Mouse (Mus musculus): ENCODE measurements around the gene Cldn7. TPM values are rescaled to one million over a fixed set of nuclear protein-coding genes. Genes with fewer than 3 reads are reported as not detected.
A peak's percentile ranks its signal among the peaks of the same experiment; 100 is the strongest.
"Not testable (repeated sequence)": the region's sequence is repeated elsewhere in the genome, so short reads cannot be mapped to it uniquely, and the experiment has no call there.

Gene Cldn7
- polyA plus RNA-seq, 1 experiment from 2014 or later, result 5.9 TPM

DNA sequence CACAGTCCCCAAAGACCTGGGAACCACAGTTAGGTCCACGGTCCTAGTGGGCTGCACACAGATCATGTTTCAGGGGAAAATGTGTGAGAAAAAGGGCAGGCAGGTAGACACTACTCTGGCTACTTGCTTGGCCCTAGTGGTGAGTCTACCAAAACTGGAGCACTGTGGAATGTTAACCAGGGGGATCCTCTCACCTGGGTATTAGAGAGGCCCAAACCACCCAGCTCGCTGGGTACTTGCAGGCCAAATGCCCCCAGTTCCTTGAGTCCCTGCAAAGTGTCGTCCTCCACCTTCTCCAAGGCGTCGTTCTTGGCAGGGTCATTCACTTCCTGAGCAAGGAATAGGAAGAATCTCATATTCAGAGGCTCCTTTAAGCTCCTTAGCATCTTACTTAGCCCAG, 49.5 kb downstream of the Cldn7 start:
- Histone ChIP-seq H3K9ac (ENCODE audit: low read length) (no peak overlapping the region), H3K4me2 (ENCODE audit: low read depth) (peak overlapping the region; percentile 76; the same call in 1 of the 2 replicates), H3K9me3 (ENCODE audit: control insufficient read depth, low read length) (no peaks in the 10 kb centered on the region), H3K27ac (ENCODE audit: low read depth, low read length) (no peak overlapping the region), H3K27me3 (ENCODE audit: control insufficient read depth, insufficient read depth, low read length) (no peaks in the 10 kb centered on the region), H3K36me3 (ENCODE audit: control insufficient read depth, insufficient read depth, low read length) (peaks cover 22% of the 10 kb centered on the region), H3K4me3 (ENCODE audit: low read depth, low read length) (0 out of 2 replicates have a peak overlapping the region, but pooled peaks have one; percentile 44), H3K4me1 (ENCODE audit: control insufficient read depth, insufficient read depth, low read length) (peaks cover 20% of the 10 kb centered on the region)
- no peak for DNase-seq (ENCODE audit: low spot score)
- 65% methylated on average over 5 of the region's 5 CpGs for WGBS
- no peak for ATAC-seq (ENCODE audit: insufficient read depth, low FRiP score, low TSS enrichment)

DNA sequence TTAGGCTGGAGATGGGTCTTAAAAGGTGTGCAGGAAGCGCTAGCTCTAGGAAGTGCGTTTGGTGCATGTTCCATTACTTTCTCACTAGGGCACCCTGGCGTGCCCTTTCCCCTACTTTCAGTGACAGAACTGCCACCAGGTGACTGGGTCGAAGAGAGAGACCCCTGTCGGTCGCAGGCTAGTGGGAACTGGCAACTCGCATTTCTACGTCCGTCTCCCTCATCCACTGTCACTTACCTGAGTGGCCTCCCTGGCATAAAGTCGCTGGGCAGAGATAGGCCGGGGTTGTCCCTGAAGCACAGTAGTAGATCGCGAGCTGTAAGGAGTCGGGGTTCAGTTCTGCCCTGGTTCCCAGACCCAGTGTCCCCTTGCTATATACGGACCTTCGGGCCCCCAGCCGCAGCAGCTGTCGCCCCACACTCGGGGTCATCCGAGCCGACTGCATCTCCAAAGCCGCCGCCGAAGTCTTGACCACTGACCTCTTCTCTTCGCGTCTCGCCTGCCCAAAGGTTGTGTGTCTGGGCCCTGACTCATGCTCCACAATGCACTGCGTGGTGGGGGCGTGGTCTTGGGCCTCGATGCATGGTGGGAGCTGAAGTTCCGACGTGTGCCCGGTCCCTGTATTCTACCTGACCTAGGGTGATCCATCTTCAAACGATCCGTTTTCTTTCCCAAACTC, 50.4 kb downstream of the Cldn7 start, which contains the start of gene Acadvl:
Gene Acadvl, minus strand, starts transcription at position 532 of the 679 bp plus-strand sequence.
- Histone ChIP-seq H3K9ac (ENCODE audit: low read length) (peak within 1 kb of the TSS; percentile 60), H3K27ac (ENCODE audit: low read depth, low read length) (no peak within 1 kb of the TSS), H3K27me3 (ENCODE audit: control insufficient read depth, insufficient read depth, low read length) (no peaks in the 10 kb centered on the region), H3K9me3 (ENCODE audit: control insufficient read depth, low read length) (no peaks in the 10 kb centered on the region), H3K36me3 (ENCODE audit: control insufficient read depth, insufficient read depth, low read length) (peaks cover 17% of the 10 kb centered on the region), H3K4me1 (ENCODE audit: control insufficient read depth, insufficient read depth, low read length) (peaks cover 20% of the 10 kb centered on the region), H3K4me3 (ENCODE audit: low read depth, low read length) (peak within 1 kb of the TSS; percentile 44), H3K4me2 (ENCODE audit: low read depth) (peak within 1 kb of the TSS; percentile 76)
- DNase-seq (ENCODE audit: low spot score) (peak; percentile 84), ATAC-seq (ENCODE audit: insufficient read depth, low FRiP score, low TSS enrichment) (peak; percentile 77)
- 1% methylated on average over 35 of the region's 35 CpGs for WGBS

DNA sequence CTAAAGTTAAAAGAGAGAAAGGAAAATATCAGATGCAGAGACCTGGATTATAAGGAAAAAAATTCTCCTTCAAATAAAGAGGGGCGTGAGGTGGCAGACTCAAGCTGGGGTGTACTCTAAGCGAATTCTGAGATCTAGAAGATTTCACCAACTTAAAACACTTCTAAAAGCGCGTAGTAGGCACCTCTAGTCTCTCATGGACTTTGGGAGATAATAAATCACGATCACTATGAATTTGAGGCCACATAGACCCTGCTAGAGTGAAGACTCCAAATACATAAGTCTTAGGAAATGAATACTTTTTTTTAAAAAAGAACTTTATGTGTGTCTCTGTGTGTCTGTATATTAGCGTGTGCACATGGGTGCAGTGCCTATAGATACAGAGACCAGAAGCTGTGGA, 51.1 kb downstream of the Cldn7 start:
- WGBS, result 72% methylated on average over 6 of the region's 6 CpGs
- no peak for ATAC-seq (ENCODE audit: insufficient read depth, low FRiP score, low TSS enrichment)
- Histone ChIP-seq H3K27me3 (ENCODE audit: control insufficient read depth, insufficient read depth, low read length) (no peaks in the 10 kb centered on the region), H3K4me1 (ENCODE audit: control insufficient read depth, insufficient read depth, low read length) (peaks cover 20% of the 10 kb centered on the region), H3K9me3 (ENCODE audit: control insufficient read depth, low read length) (no peaks in the 10 kb centered on the region), H3K36me3 (ENCODE audit: control insufficient read depth, insufficient read depth, low read length) (peaks cover 13% of the 10 kb centered on the region), H3K27ac (ENCODE audit: low read depth, low read length) (no peak overlapping the region), H3K4me3 (ENCODE audit: low read depth, low read length) (no peak overlapping the region), H3K9ac (ENCODE audit: low read length) (no peak overlapping the region), H3K4me2 (ENCODE audit: low read depth) (no peak overlapping the region; the same call in 1 of the 2 replicates)
- no peak for DNase-seq (ENCODE audit: low spot score)

DNA sequence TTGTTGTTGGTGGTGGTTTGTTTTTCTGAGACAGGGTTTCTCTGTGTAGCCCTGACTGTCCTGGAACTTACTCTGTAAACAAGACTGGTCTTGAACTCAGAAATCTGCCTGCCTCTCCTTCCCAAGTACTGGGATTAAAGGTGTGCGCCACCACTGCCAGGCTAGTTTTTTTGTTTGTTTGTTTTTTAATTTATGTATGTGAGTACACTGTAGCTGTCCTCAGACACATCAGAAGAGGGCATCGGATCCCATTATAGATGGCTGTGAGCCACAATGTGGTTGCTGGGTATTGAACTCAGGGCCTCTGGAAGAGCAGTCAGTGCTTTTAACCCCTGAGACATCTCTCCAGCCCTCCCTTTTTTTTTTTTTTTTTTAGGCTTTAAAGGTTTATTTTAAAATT, 51.6 kb downstream of the Cldn7 start:
- not testable (repeated sequence) for H3K27me3 ChIP-seq (ENCODE audit: control insufficient read depth, insufficient read depth, low read length); H3K9ac ChIP-seq (ENCODE audit: low read length); H3K9me3 ChIP-seq (ENCODE audit: control insufficient read depth, low read length); H3K4me2 ChIP-seq (ENCODE audit: low read depth); H3K4me3 ChIP-seq (ENCODE audit: low read depth, low read length); ATAC-seq (ENCODE audit: insufficient read depth, low FRiP score, low TSS enrichment); DNase-seq (ENCODE audit: low spot score); H3K27ac ChIP-seq (ENCODE audit: low read depth, low read length)
- peaks cover 11% of the 10 kb centered on the region for H3K36me3 ChIP-seq (ENCODE audit: control insufficient read depth, insufficient read depth, low read length)
- 81% methylated on average over 2 of the region's 2 CpGs for WGBS
- peaks cover 20% of the 10 kb centered on the region for H3K4me1 ChIP-seq (ENCODE audit: control insufficient read depth, insufficient read depth, low read length)

DNA sequence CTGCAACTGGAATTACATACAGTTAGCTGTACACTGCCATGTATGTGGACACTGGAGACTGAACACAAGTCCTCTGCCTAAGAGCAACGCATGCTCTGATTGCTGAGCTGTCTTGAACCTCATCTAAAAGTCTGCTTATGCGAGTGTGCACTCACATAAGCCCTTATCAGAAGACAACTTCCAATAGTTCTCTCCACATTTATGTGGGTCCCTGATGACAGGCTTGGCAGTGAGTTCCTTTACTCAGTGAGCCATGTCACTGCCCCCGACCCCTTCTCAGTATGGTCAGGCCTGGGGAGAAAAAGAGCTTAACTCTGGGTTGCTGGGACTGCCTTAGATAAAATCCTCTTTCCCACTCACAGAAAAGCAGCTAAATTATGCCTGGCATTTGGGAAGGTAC, 52.1 kb downstream of the Cldn7 start, which contains the start of gene Dlg4:
Gene Dlg4, plus strand, starts transcription at position 274 of the 400 bp plus-strand sequence.
- no peak for ATAC-seq (ENCODE audit: insufficient read depth, low FRiP score, low TSS enrichment)
- WGBS, result 92% methylated on average over 3 of the region's 3 CpGs

DNA sequence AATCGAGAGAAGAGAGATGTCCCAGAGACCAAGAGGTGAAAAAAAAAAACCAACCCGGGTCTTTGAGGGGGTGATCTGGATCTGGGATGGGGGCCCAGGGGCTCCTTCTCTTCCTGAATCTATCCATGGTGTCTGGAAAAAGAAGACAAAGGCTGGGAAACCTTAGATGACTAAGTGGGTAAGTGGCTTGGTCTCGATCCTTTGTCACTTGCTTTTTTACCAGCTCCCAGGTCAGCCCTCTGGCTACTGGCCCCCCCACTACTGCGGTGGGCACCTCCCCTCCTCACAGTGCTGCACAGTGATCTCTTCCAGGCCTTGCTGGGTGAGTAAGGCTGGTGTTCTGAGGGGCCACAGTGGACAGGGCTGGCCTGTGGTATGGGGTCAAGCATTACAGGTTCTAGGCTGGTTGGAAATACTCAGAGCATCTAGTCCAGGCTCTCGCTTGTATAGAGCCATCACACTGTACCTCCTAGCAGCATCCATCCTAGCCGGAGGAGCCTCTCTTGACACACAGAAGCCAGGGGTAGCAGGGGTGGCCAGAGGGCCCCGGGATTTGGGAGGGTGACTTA, 52.7 kb downstream of the Cldn7 start:
- H3K27ac ChIP-seq (ENCODE audit: low read depth, low read length), result no peak overlapping the region
- H3K9me3 ChIP-seq (ENCODE audit: control insufficient read depth, low read length), result no peaks in the 10 kb centered on the region
- H3K4me1 ChIP-seq (ENCODE audit: control insufficient read depth, insufficient read depth, low read length), result peaks cover 23% of the 10 kb centered on the region
- no peak overlapping the region for H3K4me3 ChIP-seq (ENCODE audit: low read depth, low read length)
- H3K4me2 ChIP-seq (ENCODE audit: low read depth), result no peak overlapping the region
- DNase-seq (ENCODE audit: low spot score) (no peak), ATAC-seq (ENCODE audit: insufficient read depth, low FRiP score, low TSS enrichment) (no peak)
- no peak overlapping the region for H3K9ac ChIP-seq (ENCODE audit: low read length)
- WGBS, result 59% methylated on average over 7 of the region's 7 CpGs
- no peaks in the 10 kb centered on the region for H3K27me3 ChIP-seq (ENCODE audit: control insufficient read depth, insufficient read depth, low read length)
- H3K36me3 ChIP-seq (ENCODE audit: control insufficient read depth, insufficient read depth, low read length), result peaks cover 2% of the 10 kb centered on the region; the same call in 1 of the 2 replicates

More for the DNA sequence above, 52.1 kb downstream of the Cldn7 start, which contains the start of gene Dlg4:
- no peaks in the 10 kb centered on the region for H3K27me3 ChIP-seq (ENCODE audit: control insufficient read depth, insufficient read depth, low read length)
- peaks cover 20% of the 10 kb centered on the region for H3K4me1 ChIP-seq (ENCODE audit: control insufficient read depth, insufficient read depth, low read length)
- H3K4me2 ChIP-seq (ENCODE audit: low read depth), result peak within 1 kb of the TSS; percentile 90
- peak within 1 kb of the TSS; percentile 78; the same call in 1 of the 2 replicates for H3K9ac ChIP-seq (ENCODE audit: low read length)
- H3K4me3 ChIP-seq (ENCODE audit: low read depth, low read length), result peak within 1 kb of the TSS; percentile 67
- no peak for DNase-seq (ENCODE audit: low spot score)
- H3K9me3 ChIP-seq (ENCODE audit: control insufficient read depth, low read length), result no peaks in the 10 kb centered on the region
- peaks cover 7% of the 10 kb centered on the region for H3K36me3 ChIP-seq (ENCODE audit: control insufficient read depth, insufficient read depth, low read length)
- no peak within 1 kb of the TSS for H3K27ac ChIP-seq (ENCODE audit: low read depth, low read length)

MicroRNAs encoded within 50 kb of the gene (microRNA counts, 519-probe panel; counts per million panel counts)
- microRNA mmu-miR-324-3p (171 counts per million, percentile 57 among the panel's probes with 10 or more counts), microRNA mmu-miR-324-5p (4,580 counts per million, percentile 83 among the panel's probes with 10 or more counts)

Small RNA genes lying within 50 kb of the gene (microRNA-seq; reads per million reads assigned to microRNA genes)
- not detected for gene Gm44349
- gene Mir324, result 2,716 reads per million, percentile 86 among the genes with 10 or more reads in this experiment

Other genes starting within 250 kb of the Cldn7 start
- 65.0 and 65.3 TPM in 2 replicates for gene Polr2a, start 206.1 kb upstream of the Cldn7 start, polyA plus RNA-seq (2014; fragmentation: Nextera tagmentation; extraction: Ambion mirVana)
- not detected in 2 replicates for gene Slc35g3, start 202.8 kb upstream of the Cldn7 start, polyA plus RNA-seq (2014; fragmentation: Nextera tagmentation; extraction: Ambion mirVana)
- 0.99 and 1.3 TPM in 2 replicates for gene Zbtb4, start 198.9 kb upstream of the Cldn7 start, polyA plus RNA-seq (2014; fragmentation: Nextera tagmentation; extraction: Ambion mirVana)
- 4.2 and 6.2 TPM in 2 replicates for gene Chrnb1, start 168.8 kb upstream of the Cldn7 start, polyA plus RNA-seq (2014; fragmentation: Nextera tagmentation; extraction: Ambion mirVana)
- gene Fgf11, start 162.9 kb upstream of the Cldn7 start, polyA plus RNA-seq (2014; fragmentation: Nextera tagmentation; extraction: Ambion mirVana), result 2.0 and 3.0 TPM in 2 replicates
- gene Tmem102, start 159.2 kb upstream of the Cldn7 start, polyA plus RNA-seq (2014; fragmentation: Nextera tagmentation; extraction: Ambion mirVana), result 0.69 and 0.88 TPM in 2 replicates
- not detected in 2 replicates for gene Gm39566, start 149.5 kb upstream of the Cldn7 start, polyA plus RNA-seq (2014; fragmentation: Nextera tagmentation; extraction: Ambion mirVana)
- gene Spem2, start 146.3 kb upstream of the Cldn7 start, polyA plus RNA-seq (2014; fragmentation: Nextera tagmentation; extraction: Ambion mirVana), result not detected in 2 replicates
- 0.23 TPM in 1 of 2 replicates, not detected in the other for gene Spem1, start 142.6 kb upstream of the Cldn7 start, polyA plus RNA-seq (2014; fragmentation: Nextera tagmentation; extraction: Ambion mirVana)
- gene Nlgn2, start 127.0 kb upstream of the Cldn7 start, polyA plus RNA-seq (2014; fragmentation: Nextera tagmentation; extraction: Ambion mirVana), result 10.9 and 11.4 TPM in 2 replicates
- gene Tmem256, start 126.3 kb upstream of the Cldn7 start, polyA plus RNA-seq (2014; fragmentation: Nextera tagmentation; extraction: Ambion mirVana), result 289 and 296 TPM in 2 replicates
- gene Plscr3, start 118.4 kb upstream of the Cldn7 start, polyA plus RNA-seq (2014; fragmentation: Nextera tagmentation; extraction: Ambion mirVana), result 75.4 and 83.7 TPM in 2 replicates
- gene Tnk1, start 106.0 kb upstream of the Cldn7 start, polyA plus RNA-seq (2014; fragmentation: Nextera tagmentation; extraction: Ambion mirVana), result 0.23 and 0.72 TPM in 2 replicates
- not detected in 2 replicates for gene Tmem95, start 86.8 kb upstream of the Cldn7 start, polyA plus RNA-seq (2014; fragmentation: Nextera tagmentation; extraction: Ambion mirVana)
- gene Kctd11, start 83.4 kb upstream of the Cldn7 start, polyA plus RNA-seq (2014; fragmentation: Nextera tagmentation; extraction: Ambion mirVana), result 3.1 and 3.6 TPM in 2 replicates
- 0.53 and 1.1 TPM in 2 replicates for gene Acap1, start 69.2 kb upstream of the Cldn7 start, polyA plus RNA-seq (2014; fragmentation: Nextera tagmentation; extraction: Ambion mirVana)
- gene 2810408A11Rik, start 63.8 kb upstream of the Cldn7 start, polyA plus RNA-seq (2014; fragmentation: Nextera tagmentation; extraction: Ambion mirVana), result 14.4 and 15.1 TPM in 2 replicates
- gene Neurl4, start 63.7 kb upstream of the Cldn7 start, polyA plus RNA-seq (2014; fragmentation: Nextera tagmentation; extraction: Ambion mirVana), result 14.2 and 18.0 TPM in 2 replicates
- 84.0 and 93.7 TPM in 2 replicates for gene Gps2, start 50.9 kb upstream of the Cldn7 start, polyA plus RNA-seq (2014; fragmentation: Nextera tagmentation; extraction: Ambion mirVana)
- 1,905 and 1,926 TPM in 2 replicates for gene Eif5a, start 42.8 kb upstream of the Cldn7 start, polyA plus RNA-seq (2014; fragmentation: Nextera tagmentation; extraction: Ambion mirVana)
- 3.4 and 4.2 TPM in 2 replicates for gene Ybx2, start 29.0 kb upstream of the Cldn7 start, polyA plus RNA-seq (2014; fragmentation: Nextera tagmentation; extraction: Ambion mirVana)
- gene Slc2a4, start 16.6 kb upstream of the Cldn7 start, polyA plus RNA-seq (2014; fragmentation: Nextera tagmentation; extraction: Ambion mirVana), result 11.4 and 11.8 TPM in 2 replicates
- 21.5 and 23.3 TPM in 2 replicates for gene Ctdnep1, start 16.4 kb downstream of the Cldn7 start, polyA plus RNA-seq (2014; fragmentation: Nextera tagmentation; extraction: Ambion mirVana)
- gene Elp5, start 17.7 kb downstream of the Cldn7 start, polyA plus RNA-seq (2014; fragmentation: Nextera tagmentation; extraction: Ambion mirVana), result 149 and 168 TPM in 2 replicates
- gene Gabarap, start 26.4 kb downstream of the Cldn7 start, polyA plus RNA-seq (2014; fragmentation: Nextera tagmentation; extraction: Ambion mirVana), result 530 and 552 TPM in 2 replicates
- gene Phf23, start 31.0 kb downstream of the Cldn7 start, polyA plus RNA-seq (2014; fragmentation: Nextera tagmentation; extraction: Ambion mirVana), result 54.4 and 57.6 TPM in 2 replicates
- 35.8 and 39.0 TPM in 2 replicates for gene Dvl2, start 35.8 kb downstream of the Cldn7 start, polyA plus RNA-seq (2014; fragmentation: Nextera tagmentation; extraction: Ambion mirVana)
- gene Acadvl, start 50.6 kb downstream of the Cldn7 start, polyA plus RNA-seq (2014; fragmentation: Nextera tagmentation; extraction: Ambion mirVana), result 49.3 and 54.1 TPM in 2 replicates
- gene Dlg4, start 52.2 kb downstream of the Cldn7 start, polyA plus RNA-seq (2014; fragmentation: Nextera tagmentation; extraction: Ambion mirVana), result 14.6 and 15.0 TPM in 2 replicates
- 0.41 TPM in 1 of 2 replicates, not detected in the other for gene Asgr1, start 89.3 kb downstream of the Cldn7 start, polyA plus RNA-seq (2014; fragmentation: Nextera tagmentation; extraction: Ambion mirVana)
- 0.28 TPM in 1 of 2 replicates, not detected in the other for gene Asgr2, start 127.9 kb downstream of the Cldn7 start, polyA plus RNA-seq (2014; fragmentation: Nextera tagmentation; extraction: Ambion mirVana)
- not detected in 2 replicates for gene Mgl2, start 165.6 kb downstream of the Cldn7 start, polyA plus RNA-seq (2014; fragmentation: Nextera tagmentation; extraction: Ambion mirVana)
- gene Clec10a, start 191.4 kb downstream of the Cldn7 start, polyA plus RNA-seq (2014; fragmentation: Nextera tagmentation; extraction: Ambion mirVana), result 0.38 and 0.39 TPM in 2 replicates
- gene Slc16a11, start 248.0 kb downstream of the Cldn7 start, polyA plus RNA-seq (2014; fragmentation: Nextera tagmentation; extraction: Ambion mirVana), result 0.27 and 0.50 TPM in 2 replicates